Mouse (Mus musculus) MEL (cell line): ENCODE measurements around the gene Nqo2.

ENCODE experiments used
- CHD2 ChIP-seq: IDR thresholded peaks from 2 replicates; pipeline ENCODE4 v1.6.1; 2011; ENCODE audit warnings: low read length, improper control_type of control experiment
- CTCF ChIP-seq, 3 experiments: IDR thresholded peaks in 2 of 3; conservative IDR thresholded peaks in 1 of 3; 2 replicates each; pipeline ENCODE4 v1.5.1; 2011 to 2012; ENCODE audit warnings: low read length in 3 of 3, low read depth in 2 of 3, mild to moderate bottlenecking in 2 of 3, improper control_type of control experiment in 1 of 3, inconsistent platforms in 1 of 3, mixed read lengths in 1 of 3, moderate library complexity in 1 of 3; ENCODE audit not compliant: control insufficient read depth in 1 of 3, insufficient read depth in 1 of 3, poor library complexity in 1 of 3, severe bottlenecking in 1 of 3
- EP300 ChIP-seq, 2 experiments: IDR thresholded peaks; 2 replicates each; pipeline ENCODE4 v1.6.1; 2011; ENCODE audit warnings: improper control_type of control experiment in 2 of 2, low read length in 2 of 2, low read depth in 1 of 2, mild to moderate bottlenecking in 1 of 2
- GATA1 ChIP-seq: IDR thresholded peaks from 2 replicates; pipeline ENCODE4 v1.6.1; 2011; ENCODE audit warnings: low read depth, low read length, improper control_type of control experiment
- HCFC1 ChIP-seq: IDR thresholded peaks from 2 replicates; pipeline ENCODE4 v1.6.1; 2012; ENCODE audit warnings: low read depth, mild to moderate bottlenecking, inconsistent platforms, low read length, improper control_type of control experiment, moderate library complexity
- MAFK ChIP-seq: IDR thresholded peaks from 2 replicates; pipeline ENCODE4 v1.6.1; 2011; ENCODE audit warnings: low read depth, mild to moderate bottlenecking, low read length, improper control_type of control experiment, borderline replicate concordance
- POLR2A ChIP-seq, 2 experiments: IDR thresholded peaks; 2 replicates each; pipeline ENCODE4 v1.6.1; 2011 to 2012; ENCODE audit warnings: low read length in 2 of 2, mild to moderate bottlenecking in 2 of 2, control low read depth in 1 of 2, improper control_type of control experiment in 1 of 2, low read depth in 1 of 2, moderate library complexity in 1 of 2; ENCODE audit not compliant: control insufficient read depth in 1 of 2, insufficient read depth in 1 of 2, poor library complexity in 1 of 2
- RAD21 ChIP-seq: IDR thresholded peaks from 2 replicates; pipeline ENCODE4 v1.6.1; 2011; ENCODE audit warnings: mild to moderate bottlenecking, low read depth, low read length, improper control_type of control experiment
- ZKSCAN1 ChIP-seq: IDR thresholded peaks from 2 replicates; pipeline ENCODE4 v1.6.1; 2012; ENCODE audit warnings: low read depth, mild to moderate bottlenecking, inconsistent platforms, low read length, improper control_type of control experiment, moderate library complexity
- ZMIZ1 ChIP-seq: IDR thresholded peaks from 2 replicates; pipeline ENCODE4 v1.6.1; 2012; ENCODE audit warnings: low read depth, mild to moderate bottlenecking, inconsistent platforms, low read length, improper control_type of control experiment, moderate library complexity

DNA sequence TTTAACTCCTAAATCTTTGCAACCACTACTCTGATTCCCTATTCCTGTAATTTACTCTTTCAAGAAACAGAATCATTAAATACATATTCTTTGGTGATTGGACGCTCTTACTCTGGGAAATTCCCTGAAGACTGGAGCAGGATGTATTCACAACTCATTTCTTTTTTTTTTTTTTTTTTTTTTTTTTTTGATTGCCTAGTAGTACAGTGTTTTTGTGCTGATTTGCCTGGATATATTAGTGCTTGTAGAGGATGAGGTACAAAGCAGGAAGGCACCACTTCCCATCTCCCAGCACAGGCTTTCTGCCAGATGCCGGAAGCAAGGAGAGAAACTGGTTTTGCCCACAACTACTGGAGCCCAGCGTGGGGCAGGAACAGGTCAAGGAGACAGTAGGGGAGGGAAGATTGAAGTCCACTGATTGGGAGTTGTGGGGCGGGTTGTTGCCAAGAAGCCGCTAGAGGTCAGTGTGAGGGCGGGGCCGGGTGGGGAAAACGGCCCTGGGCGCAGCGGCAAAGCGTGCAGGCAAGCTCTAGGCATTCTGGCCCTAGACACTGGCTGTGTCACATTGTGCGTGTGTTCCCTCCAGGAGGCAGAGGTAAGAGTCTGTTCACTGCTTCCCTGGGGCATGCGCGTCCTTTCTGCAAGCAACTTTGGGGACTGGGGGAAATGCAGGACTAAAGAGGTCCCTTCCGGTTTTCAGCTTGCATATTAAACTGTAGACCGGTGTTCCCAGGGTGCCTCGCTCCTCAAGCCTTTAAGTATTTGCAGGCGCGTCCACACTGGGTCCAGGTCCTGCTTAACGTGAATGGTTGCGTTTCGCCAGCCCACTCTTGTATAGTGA lies at the start of gene Nqo2:
- no peak for TF ChIP-seq EP300 (IDR thresholded peaks at IDR 0.05; ENCODE audit: low read depth in 1 of 2, low read length in 2 of 2)
- no peak for TF ChIP-seq CHD2
- TF ChIP-seq HCFC1 = peak; percentile 72
- no peak for TF ChIP-seq MAFK
- TF ChIP-seq ZMIZ1 = peak; percentile 50; the same call in 1 of the 2 replicates
- no peak for TF ChIP-seq ZKSCAN1
- TF ChIP-seq RAD21 = no peak
- TF ChIP-seq POLR2A (IDR thresholded peaks at IDR 0.05; ENCODE audit: control insufficient read depth in 1 of 2, insufficient read depth in 1 of 2, low read depth in 1 of 2, low read length in 2 of 2, poor library complexity in 1 of 2) = peak; percentile 46 to 81; a peak in 2 of 4 replicates
- TF ChIP-seq CTCF (IDR thresholded peaks at IDR 0.05 in 2 of 3, conservative IDR thresholded peaks at IDR 0.05 in 1 of 3; ENCODE audit: control insufficient read depth in 1 of 3, insufficient read depth in 1 of 3, low read depth in 2 of 3, low read length in 3 of 3, poor library complexity in 1 of 3, severe bottlenecking in 1 of 3) = peak in 2 of 3 experiments; percentile 39 to 67; a peak in 4 of 6 replicates
- TF ChIP-seq GATA1 = no peak
